Mouse (Mus musculus) heart, postnatal 0 days (tissue): ENCODE measurements around the gene Cpm.

ENCODE experiments used
- CTCF ChIP-seq: IDR thresholded peaks from 2 replicates; pipeline ENCODE4 v1.5.1; 2016; ENCODE audit warnings: antibody characterized with exemption, control low read depth, low read depth
- EP300 ChIP-seq: IDR thresholded peaks from 2 replicates; pipeline ENCODE4 v1.6.1; 2016; ENCODE audit warnings: antibody characterized with exemption, low read depth

DNA sequence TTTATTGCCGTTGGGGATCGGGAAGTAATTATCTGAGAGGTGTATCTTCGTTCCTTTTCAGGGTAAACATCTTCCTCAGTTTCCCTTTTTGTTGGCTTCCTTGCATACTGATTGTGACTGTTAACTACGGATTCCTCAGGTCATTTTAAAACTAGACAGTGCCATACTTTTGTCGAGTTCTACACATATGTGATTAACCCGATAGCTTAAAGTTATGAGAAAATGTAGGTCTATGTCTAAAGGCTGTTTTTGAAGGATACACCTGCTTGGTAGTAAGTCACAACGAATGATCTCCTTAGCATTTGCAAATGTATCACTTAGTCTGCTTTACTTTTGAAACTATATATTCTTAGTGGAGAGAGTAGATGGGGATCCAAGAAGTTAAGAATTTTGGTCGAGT is 876 bp downstream of the Cpm start:
- TF ChIP-seq EP300 (no peak), CTCF (no peak)
